Mouse (Mus musculus): ENCODE results near the gene Nptxr. TPM values are rescaled to one million over a fixed set of nuclear protein-coding genes. Genes with fewer than 3 reads are reported as not detected.

The Nptxr gene
- polyA plus RNA-seq, 1 experiment from 2014 or later: 7.6 TPM

GRCm38 (mm10) chr15:79790111-79790510 is 14.5 kb downstream of the Nptxr start:
- Histone ChIP-seq H3K9ac (ENCODE audit: low read length) (no peak overlapping the region), H3K4me2 (ENCODE audit: low read length) (no peak overlapping the region), H3K27ac (ENCODE audit: low read depth, low read length) (no peak overlapping the region), H3K4me1 (ENCODE audit: control insufficient read depth, insufficient read depth, low read length) (no peaks in the 10 kb centered on the region; the same call in 1 of the 2 replicates), H3K27me3 (replicated peaks; ENCODE audit: control insufficient read depth, insufficient read depth, low read length) (no peaks in the 10 kb centered on the region; the same call in 1 of the 2 replicates), H3K36me3 (ENCODE audit: control insufficient read depth, insufficient read depth, low read length) (no peaks in the 10 kb centered on the region), H3K4me3 (ENCODE audit: low read depth, low read length) (no peak overlapping the region), H3K9me3 (replicated peaks; ENCODE audit: control insufficient read depth, low read length) (no peaks in the 10 kb centered on the region)
- WGBS: 61% methylated on average over 8 of the region's 8 CpGs
- DNase-seq (ENCODE audit: low spot score): no peak
- no peak for ATAC-seq

GRCm38 (mm10) chr15:79787815-79788214 is 16.8 kb downstream of the Nptxr start:
- no peaks in the 10 kb centered on the region; the same call in 1 of the 2 replicates for H3K27me3 ChIP-seq (replicated peaks; ENCODE audit: control insufficient read depth, insufficient read depth, low read length)
- 46% methylated on average over 8 of the region's 8 CpGs for WGBS
- no peaks in the 10 kb centered on the region; the same call in 1 of the 2 replicates for H3K4me1 ChIP-seq (ENCODE audit: control insufficient read depth, insufficient read depth, low read length)
- H3K27ac ChIP-seq (ENCODE audit: low read depth, low read length): no peak overlapping the region
- DNase-seq (ENCODE audit: low spot score) (no peak), ATAC-seq (no peak)
- H3K4me2 ChIP-seq (ENCODE audit: low read length): no peak overlapping the region
- no peaks in the 10 kb centered on the region for H3K9me3 ChIP-seq (replicated peaks; ENCODE audit: control insufficient read depth, low read length)
- H3K9ac ChIP-seq (ENCODE audit: low read length): no peak overlapping the region
- H3K4me3 ChIP-seq (ENCODE audit: low read depth, low read length): no peak overlapping the region
- H3K36me3 ChIP-seq (ENCODE audit: control insufficient read depth, insufficient read depth, low read length): no peaks in the 10 kb centered on the region

- WGBS: 74% methylated on average over 1 of the region's 1 CpGs
- ATAC-seq (no peak), DNase-seq (ENCODE audit: low spot score) (no peak)
- Histone ChIP-seq H3K9me3 (replicated peaks; ENCODE audit: control insufficient read depth, low read length) (no peaks in the 10 kb centered on the region), H3K4me1 (ENCODE audit: control insufficient read depth, insufficient read depth, low read length) (no peaks in the 10 kb centered on the region; the same call in 1 of the 2 replicates), H3K9ac (ENCODE audit: low read length) (no peak overlapping the region), H3K4me2 (ENCODE audit: low read length) (no peak overlapping the region), H3K36me3 (ENCODE audit: control insufficient read depth, insufficient read depth, low read length) (no peaks in the 10 kb centered on the region), H3K27ac (ENCODE audit: low read depth, low read length) (no peak overlapping the region), H3K27me3 (replicated peaks; ENCODE audit: control insufficient read depth, insufficient read depth, low read length) (no peaks in the 10 kb centered on the region), H3K4me3 (ENCODE audit: low read depth, low read length) (no peak overlapping the region)
These were observed 19.5 kb downstream of the Nptxr start for GRCm38 (mm10) chr15:79785056-79785455.

- peaks cover 12% of the 10 kb centered on the region for H3K4me1 ChIP-seq (ENCODE audit: control insufficient read depth, insufficient read depth, low read length)
- no peak within 1 kb of the TSS for H3K4me3 ChIP-seq (ENCODE audit: low read depth, low read length)
- H3K4me2 ChIP-seq (ENCODE audit: low read length): no peak within 1 kb of the TSS
- no peak within 1 kb of the TSS for H3K9ac ChIP-seq (ENCODE audit: low read length)
- no peaks in the 10 kb centered on the region for H3K9me3 ChIP-seq (replicated peaks; ENCODE audit: control insufficient read depth, low read length)
- no peaks in the 10 kb centered on the region for H3K36me3 ChIP-seq (ENCODE audit: control insufficient read depth, insufficient read depth, low read length)
- DNase-seq (ENCODE audit: low spot score): no peak
- H3K27me3 ChIP-seq (replicated peaks; ENCODE audit: control insufficient read depth, insufficient read depth, low read length): no peaks in the 10 kb centered on the region
- H3K27ac ChIP-seq (ENCODE audit: low read depth, low read length): no peak within 1 kb of the TSS
- no peak for ATAC-seq
These were observed 26.8 kb downstream of the Nptxr start, which contains the start of gene Dnal4 for GRCm38 (mm10) chr15:79777749-79778148. Gene Dnal4, minus strand, starts transcription at chr15:79777849.

- Histone ChIP-seq H3K9ac (ENCODE audit: low read length) (no peak overlapping the region), H3K4me3 (ENCODE audit: low read depth, low read length) (no peak overlapping the region), H3K4me1 (ENCODE audit: control insufficient read depth, insufficient read depth, low read length) (peaks cover 15% of the 10 kb centered on the region), H3K27ac (ENCODE audit: low read depth, low read length) (no peak overlapping the region), H3K4me2 (ENCODE audit: low read length) (no peak overlapping the region), H3K9me3 (replicated peaks; ENCODE audit: control insufficient read depth, low read length) (no peaks in the 10 kb centered on the region), H3K27me3 (replicated peaks; ENCODE audit: control insufficient read depth, insufficient read depth, low read length) (no peaks in the 10 kb centered on the region), H3K36me3 (ENCODE audit: control insufficient read depth, insufficient read depth, low read length) (no peaks in the 10 kb centered on the region)
- DNase-seq (ENCODE audit: low spot score) (no peak), ATAC-seq (no peak)
- WGBS: 70% methylated on average over 7 of the region's 7 CpGs
These were observed 28.9 kb downstream of the Nptxr start for GRCm38 (mm10) chr15:79775662-79776061.

GRCm38 (mm10) chr15:79774117-79775027 is 30.2 kb downstream of the Nptxr start:
- peak; percentile 98 for ATAC-seq
- WGBS: under 1% methylated on average over 50 of the region's 50 CpGs
- no peaks in the 10 kb centered on the region for H3K9me3 ChIP-seq (replicated peaks; ENCODE audit: control insufficient read depth, low read length)
- H3K4me1 ChIP-seq (ENCODE audit: control insufficient read depth, insufficient read depth, low read length): peaks cover 15% of the 10 kb centered on the region
- peak overlapping the region; percentile 75 for H3K4me3 ChIP-seq (ENCODE audit: low read depth, low read length)
- H3K9ac ChIP-seq (ENCODE audit: low read length): peak overlapping the region; percentile 75
- H3K36me3 ChIP-seq (ENCODE audit: control insufficient read depth, insufficient read depth, low read length): no peaks in the 10 kb centered on the region
- DNase-seq (ENCODE audit: low spot score): peak; percentile 100
- peak overlapping the region; percentile 9; the same call in 1 of the 2 replicates for H3K27ac ChIP-seq (ENCODE audit: low read depth, low read length)
- no peaks in the 10 kb centered on the region for H3K27me3 ChIP-seq (replicated peaks; ENCODE audit: control insufficient read depth, insufficient read depth, low read length)
- peak overlapping the region; percentile 90 for H3K4me2 ChIP-seq (ENCODE audit: low read length)

GRCm38 (mm10) chr15:79770629-79771240 is 33.8 kb downstream of the Nptxr start:
- ATAC-seq (no peak), DNase-seq (ENCODE audit: low spot score) (peak; percentile 53)
- H3K27me3 ChIP-seq (replicated peaks; ENCODE audit: control insufficient read depth, insufficient read depth, low read length): no peaks in the 10 kb centered on the region
- 62% methylated on average over 21 of the region's 21 CpGs for WGBS
- H3K4me2 ChIP-seq (ENCODE audit: low read length): peak overlapping the region; percentile 23; the same call in 1 of the 2 replicates
- peak overlapping the region; percentile 41; the same call in 1 of the 2 replicates for H3K9ac ChIP-seq (ENCODE audit: low read length)
- peak overlapping the region; percentile 55; the same call in 1 of the 2 replicates for H3K27ac ChIP-seq (ENCODE audit: low read depth, low read length)
- H3K36me3 ChIP-seq (ENCODE audit: control insufficient read depth, insufficient read depth, low read length): no peaks in the 10 kb centered on the region
- H3K4me3 ChIP-seq (ENCODE audit: low read depth, low read length): no peak overlapping the region
- H3K4me1 ChIP-seq (ENCODE audit: control insufficient read depth, insufficient read depth, low read length): peaks cover 26% of the 10 kb centered on the region
- no peaks in the 10 kb centered on the region for H3K9me3 ChIP-seq (replicated peaks; ENCODE audit: control insufficient read depth, low read length)

GRCm38 (mm10) chr15:79768302-79768701 is 36.3 kb downstream of the Nptxr start:
- Histone ChIP-seq H3K36me3 (ENCODE audit: control insufficient read depth, insufficient read depth, low read length) (peaks cover 11% of the 10 kb centered on the region; the same call in 1 of the 2 replicates), H3K4me1 (ENCODE audit: control insufficient read depth, insufficient read depth, low read length) (peaks cover 15% of the 10 kb centered on the region), H3K9me3 (replicated peaks; ENCODE audit: control insufficient read depth, low read length) (no peaks in the 10 kb centered on the region), H3K4me2 (ENCODE audit: low read length) (no peak overlapping the region), H3K27ac (ENCODE audit: low read depth, low read length) (no peak overlapping the region), H3K27me3 (replicated peaks; ENCODE audit: control insufficient read depth, insufficient read depth, low read length) (no peaks in the 10 kb centered on the region), H3K9ac (ENCODE audit: low read length) (peak overlapping the region; percentile 25; the same call in 1 of the 2 replicates), H3K4me3 (ENCODE audit: low read depth, low read length) (no peak overlapping the region)
- 50% methylated on average over 6 of the region's 6 CpGs for WGBS
- no peak for ATAC-seq
- no peak for DNase-seq (ENCODE audit: low spot score)
